Mouse (Mus musculus) forebrain, embryonic 13.5 days (tissue): ENCODE data around the gene Rrp15. TPM values are rescaled to one million over a fixed set of nuclear protein-coding genes. Genes with fewer than 3 reads are reported as not detected.

ENCODE experiments used
- ATAC-seq: fragments of 200-750 bp; cut with Nextera tagmentation; 2 replicates; pipeline ENCODE4 v1.8.0; 2017
- H3K27ac ChIP-seq: fragments of 300-500 bp; sonication (generic); 2 replicates; pipeline ENCODE4 v1.5.1; 2015; ENCODE audit warnings: inconsistent platforms, mild to moderate bottlenecking, moderate library complexity
- H3K27me3 ChIP-seq: fragments of 300-500 bp; sonication (generic); 2 replicates; pipeline ENCODE4 v1.6.1; 2015; ENCODE audit warnings: mild to moderate bottlenecking, inconsistent platforms
- H3K36me3 ChIP-seq: fragments of 300-500 bp; sonication (generic); 2 replicates; pipeline ENCODE4 v1.6.1; 2015; ENCODE audit warnings: mild to moderate bottlenecking, inconsistent platforms; ENCODE audit not compliant: poor library complexity, severe bottlenecking
- H3K4me1 ChIP-seq: fragments of 300-500 bp; sonication (generic); 2 replicates; pipeline ENCODE4 v1.6.1; 2015; ENCODE audit warnings: inconsistent platforms
- H3K4me2 ChIP-seq: fragments of 300-500 bp; sonication (generic); 2 replicates; pipeline ENCODE4 v1.6.1; 2015; ENCODE audit warnings: inconsistent platforms, mild to moderate bottlenecking, moderate library complexity
- H3K4me3 ChIP-seq: fragments of 300-500 bp; sonication (generic); 2 replicates; pipeline ENCODE4 v1.5.1; 2015; ENCODE audit warnings: mild to moderate bottlenecking, inconsistent platforms
- H3K9ac ChIP-seq: fragments of 300-500 bp; sonication (generic); 2 replicates; pipeline ENCODE4 v1.6.1; 2015; ENCODE audit warnings: mild to moderate bottlenecking, inconsistent platforms
- H3K9me3 ChIP-seq: fragments of 300-500 bp; sonication (generic); replicated peaks from 2 replicates; pipeline ENCODE4 v1.6.1; 2016; ENCODE audit warnings: inconsistent platforms
- WGBS: fragments of 180-500 bp; shearing (Covaris S2); methylation state at CpG from one replicate; pipeline ENCODE4 v1.1.7; 2015; 5-methylcytosine and 5-hydroxymethylcytosine counted together
- polyA plus RNA-seq: library from polyadenylated mRNA; unstranded; fragments of >200 nt; fragmentation: Nextera tagmentation; extraction: Ambion mirVana; gene quantifications from 2 replicates; pipeline ENCODE4 v1.2.1, GENCODE M21; 2015

Gene Rrp15
- polyA plus RNA-seq, 1 experiment from 2014 or later: 44.1 TPM

DNA sequence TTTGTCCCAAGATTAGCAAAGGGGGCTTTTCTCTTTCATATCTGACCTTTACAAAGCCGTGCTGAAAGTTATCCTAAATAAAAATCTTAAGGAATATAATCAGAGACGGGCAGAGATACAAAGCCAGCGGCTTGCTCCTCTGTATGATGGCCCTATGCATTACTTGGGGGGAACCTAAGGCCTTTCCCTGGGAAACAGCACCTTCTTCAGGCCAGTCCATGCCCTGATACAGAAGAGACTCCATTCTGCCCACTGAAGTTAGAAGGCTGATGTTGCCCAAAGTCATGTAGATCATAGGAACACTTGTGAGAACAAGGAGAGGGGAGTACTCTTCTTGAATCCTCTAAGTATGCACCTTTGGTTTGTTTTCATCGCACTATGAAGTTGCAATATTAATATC is 56.8 kb downstream of the Rrp15 start:
- WGBS: 88% methylated on average over 4 of the region's 4 CpGs
- Histone ChIP-seq H3K9me3 (no peaks in the 10 kb centered on the region), H3K9ac (no peak overlapping the region), H3K36me3 (no peaks in the 10 kb centered on the region), H3K27ac (no peak overlapping the region), H3K27me3 (no peaks in the 10 kb centered on the region), H3K4me3 (no peak overlapping the region), H3K4me2 (no peak overlapping the region), H3K4me1 (no peaks in the 10 kb centered on the region)
- no peak for ATAC-seq

DNA sequence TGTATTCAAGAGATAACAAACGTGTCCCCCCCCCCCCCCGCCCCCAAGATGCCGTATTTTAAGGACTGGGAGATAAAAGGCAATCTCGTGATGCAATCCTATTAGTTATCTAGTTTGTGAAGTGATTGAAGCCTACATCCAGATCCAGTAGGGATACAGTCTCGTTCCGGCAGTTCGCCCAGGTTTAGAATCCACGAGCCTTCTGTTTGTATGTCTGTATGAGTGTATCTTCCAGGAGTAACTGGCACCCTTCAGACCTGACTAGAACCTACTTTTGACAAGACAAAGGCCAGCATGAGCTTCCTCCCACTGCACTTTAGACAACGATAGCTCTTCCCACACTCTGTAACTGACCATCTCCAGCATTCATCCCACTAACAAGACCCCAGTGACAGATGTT is 57.5 kb downstream of the Rrp15 start:
- Histone ChIP-seq H3K9me3 (no peaks in the 10 kb centered on the region), H3K9ac (no peak overlapping the region), H3K4me2 (no peak overlapping the region), H3K4me1 (no peaks in the 10 kb centered on the region), H3K36me3 (no peaks in the 10 kb centered on the region), H3K27me3 (no peaks in the 10 kb centered on the region), H3K4me3 (no peak overlapping the region), H3K27ac (no peak overlapping the region)
- ATAC-seq: no peak
- WGBS: 81% methylated on average over 9 of the region's 9 CpGs

DNA sequence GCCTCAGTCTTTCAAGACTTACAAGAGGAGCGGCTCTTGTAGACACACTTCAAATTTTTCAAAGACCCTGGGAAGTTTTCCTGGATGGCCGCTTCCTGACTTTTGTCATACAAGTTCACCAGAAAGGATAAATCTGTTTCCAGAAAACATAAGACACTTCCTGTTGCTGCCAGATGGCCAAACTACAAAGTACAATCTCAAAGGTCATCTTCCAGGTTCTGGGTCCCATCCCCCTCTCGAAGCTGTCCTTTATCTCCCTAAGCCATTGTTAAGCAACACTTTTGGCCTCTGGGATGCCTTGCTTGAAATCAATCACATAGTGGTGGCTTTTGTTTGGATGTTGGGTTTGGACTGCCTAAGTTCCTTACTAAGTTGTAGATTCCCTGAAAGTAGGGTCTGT is 65.1 kb downstream of the Rrp15 start:
- Histone ChIP-seq H3K36me3 (no peaks in the 10 kb centered on the region), H3K4me3 (no peak overlapping the region), H3K4me1 (no peaks in the 10 kb centered on the region), H3K27ac (no peak overlapping the region), H3K9me3 (no peaks in the 10 kb centered on the region), H3K27me3 (no peaks in the 10 kb centered on the region), H3K4me2 (no peak overlapping the region), H3K9ac (no peak overlapping the region)
- WGBS: 92% methylated on average over 3 of the region's 3 CpGs
- ATAC-seq: no peak

DNA sequence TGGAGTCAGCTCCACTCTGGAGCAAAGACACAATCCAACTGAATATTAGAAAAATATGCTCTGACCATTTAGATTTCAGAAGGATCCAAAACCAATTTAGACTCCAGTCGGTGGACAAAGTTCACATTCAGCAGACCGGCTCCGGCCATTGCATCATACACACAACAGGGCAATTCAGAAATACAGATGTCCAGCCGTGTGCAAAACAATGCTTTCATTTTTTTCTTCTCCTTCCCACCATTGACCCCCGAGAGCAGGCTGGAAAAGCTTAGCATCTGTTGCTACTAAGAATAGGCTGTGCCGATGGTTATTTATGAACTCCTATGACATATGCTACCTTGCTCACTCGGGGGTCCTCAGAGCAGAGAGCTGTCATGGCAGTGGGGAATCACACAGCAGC is 66.6 kb downstream of the Rrp15 start:
- no peaks in the 10 kb centered on the region for H3K36me3 ChIP-seq
- WGBS: 40% methylated on average over 7 of the region's 7 CpGs
- H3K4me3 ChIP-seq: no peak overlapping the region
- ATAC-seq: no peak
- no peaks in the 10 kb centered on the region for H3K4me1 ChIP-seq
- H3K4me2 ChIP-seq: no peak overlapping the region
- H3K27ac ChIP-seq: no peak overlapping the region
- H3K9ac ChIP-seq: no peak overlapping the region
- H3K27me3 ChIP-seq: no peaks in the 10 kb centered on the region
- no peaks in the 10 kb centered on the region for H3K9me3 ChIP-seq

DNA sequence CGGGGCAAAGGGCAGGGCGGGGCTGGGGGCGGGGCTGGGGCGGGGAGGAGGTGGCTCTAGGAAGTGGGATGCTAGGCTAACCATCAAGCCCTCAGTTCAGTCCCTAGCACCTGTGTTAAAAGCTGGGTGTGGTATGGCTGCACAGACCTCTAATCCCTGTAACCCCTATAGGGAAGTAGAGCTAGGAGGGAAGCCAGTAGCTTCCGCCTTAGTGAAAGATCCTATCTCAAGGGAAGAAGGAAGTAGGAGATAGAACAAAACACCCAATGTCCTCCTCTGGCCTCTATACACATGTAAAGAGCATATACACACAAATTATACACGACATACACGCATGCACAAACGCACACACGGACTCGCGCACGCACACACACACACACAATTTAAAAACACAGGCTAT is 71.5 kb downstream of the Rrp15 start:
- 97% methylated on average over 9 of the region's 12 CpGs for WGBS
- Histone ChIP-seq H3K9me3 (no peaks in the 10 kb centered on the region), H3K4me3 (no peak overlapping the region), H3K4me2 (no peak overlapping the region), H3K27me3 (no peaks in the 10 kb centered on the region), H3K4me1 (no peaks in the 10 kb centered on the region), H3K36me3 (no peaks in the 10 kb centered on the region), H3K27ac (no peak overlapping the region), H3K9ac (no peak overlapping the region)
- ATAC-seq: no peak

DNA sequence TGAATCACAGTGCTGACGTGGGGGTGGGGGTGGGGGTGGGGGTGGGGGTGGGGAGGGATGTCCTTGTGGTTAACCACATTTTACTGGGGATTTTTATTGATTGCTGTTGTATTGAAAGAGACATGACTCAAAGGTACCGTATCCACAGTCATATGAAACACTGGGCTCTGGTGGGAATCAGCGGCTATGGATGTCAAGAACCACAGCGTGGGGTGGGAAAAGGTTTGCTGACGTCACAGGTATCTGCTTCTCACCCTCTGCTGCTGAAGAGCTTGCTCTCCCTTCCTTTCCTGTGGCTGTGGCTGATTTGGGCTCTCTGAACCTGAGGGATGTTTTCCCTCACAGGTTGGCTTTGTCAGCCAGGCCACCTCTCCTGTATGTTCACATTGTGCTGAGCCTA is 73.0 kb downstream of the Rrp15 start:
- Histone ChIP-seq H3K36me3 (no peaks in the 10 kb centered on the region), H3K9me3 (no peaks in the 10 kb centered on the region), H3K4me3 (no peak overlapping the region), H3K4me1 (no peaks in the 10 kb centered on the region), H3K9ac (no peak overlapping the region), H3K27me3 (no peaks in the 10 kb centered on the region), H3K4me2 (no peak overlapping the region), H3K27ac (no peak overlapping the region)
- WGBS: 75% methylated on average over 5 of the region's 5 CpGs
- no peak for ATAC-seq

DNA sequence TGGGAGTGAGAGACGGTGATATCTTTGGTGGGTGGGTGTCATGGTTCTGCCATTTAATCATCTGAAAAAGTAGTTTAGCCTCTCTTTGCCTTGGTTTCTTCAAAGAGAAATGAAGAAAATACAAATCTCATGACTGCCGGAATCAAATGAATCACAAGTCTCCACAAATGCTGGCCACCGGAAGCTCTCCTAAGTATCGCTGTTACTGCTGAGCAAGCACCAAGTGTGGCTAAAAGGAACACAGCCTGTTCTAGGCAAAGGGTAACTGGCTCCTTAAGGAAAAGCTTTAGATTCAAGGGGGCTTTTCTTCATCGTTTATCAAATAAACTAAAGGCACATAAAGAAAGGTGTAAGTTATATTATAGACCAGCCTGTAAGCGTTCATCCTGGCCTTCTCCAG is 73.9 kb downstream of the Rrp15 start:
- no peak for ATAC-seq

DNA sequence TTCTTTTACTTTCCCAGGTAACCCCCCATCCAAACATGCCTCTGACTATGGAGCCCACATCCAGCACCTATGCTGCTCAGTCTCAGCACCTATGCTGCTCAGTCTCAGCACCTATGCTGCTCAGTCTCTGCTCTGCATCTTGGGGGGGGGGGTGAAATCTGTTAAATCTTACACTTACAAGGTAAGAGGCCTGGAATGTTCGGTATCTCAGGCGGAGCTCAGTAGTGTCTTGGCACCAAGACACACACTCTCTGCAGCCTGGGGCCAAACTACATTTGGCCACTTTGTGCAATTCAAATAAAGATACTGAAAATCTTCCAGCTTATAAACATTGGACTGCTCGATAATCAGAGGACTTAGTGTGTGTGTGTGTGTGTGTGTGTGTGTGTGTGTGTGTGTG is 74.5 kb downstream of the Rrp15 start:
- Histone ChIP-seq H3K4me1 (no peaks in the 10 kb centered on the region), H3K9ac (no peak overlapping the region), H3K4me3 (no peak overlapping the region), H3K9me3 (no peaks in the 10 kb centered on the region), H3K27ac (no peak overlapping the region), H3K4me2 (no peak overlapping the region), H3K36me3 (no peaks in the 10 kb centered on the region), H3K27me3 (no peaks in the 10 kb centered on the region)
- 83% methylated on average over 3 of the region's 3 CpGs for WGBS
- ATAC-seq: no peak

More for the DNA sequence above, 73.9 kb downstream of the Rrp15 start:
- Histone ChIP-seq H3K9ac (no peak overlapping the region), H3K4me3 (no peak overlapping the region), H3K27ac (no peak overlapping the region), H3K4me2 (no peak overlapping the region), H3K4me1 (no peaks in the 10 kb centered on the region), H3K27me3 (no peaks in the 10 kb centered on the region), H3K36me3 (no peaks in the 10 kb centered on the region), H3K9me3 (no peaks in the 10 kb centered on the region)
- 88% methylated on average over 6 of the region's 6 CpGs for WGBS

DNA sequence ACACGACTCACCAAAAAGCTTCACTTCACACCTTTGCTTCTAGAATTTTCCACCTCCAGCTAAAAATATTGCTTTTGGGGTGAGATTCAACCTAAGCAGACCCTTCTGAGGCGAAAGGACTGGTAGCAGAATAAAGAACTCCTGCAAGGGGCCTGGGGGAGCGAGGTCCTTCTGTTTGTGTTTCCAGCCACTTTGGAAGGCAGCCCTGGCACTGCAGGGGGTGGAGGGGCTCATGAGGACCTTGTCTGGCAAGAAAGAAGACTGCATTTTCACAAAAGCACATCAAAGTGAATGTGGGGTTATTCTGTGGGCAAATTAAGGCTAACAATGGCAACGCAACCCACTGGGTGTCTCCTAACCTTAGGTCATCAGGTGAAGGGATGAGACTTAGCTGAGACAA is 76.0 kb downstream of the Rrp15 start:
- no peaks in the 10 kb centered on the region for H3K36me3 ChIP-seq
- no peak for ATAC-seq
- H3K27ac ChIP-seq: no peak overlapping the region
- 65% methylated on average over 4 of the region's 4 CpGs for WGBS
- H3K4me1 ChIP-seq: no peaks in the 10 kb centered on the region
- H3K27me3 ChIP-seq: no peaks in the 10 kb centered on the region
- H3K4me3 ChIP-seq: no peak overlapping the region
- no peak overlapping the region for H3K4me2 ChIP-seq
- no peaks in the 10 kb centered on the region for H3K9me3 ChIP-seq
- no peak overlapping the region for H3K9ac ChIP-seq

Other genes with a start within 250 kb of the Rrp15 start
- gene Tgfb2, start 43.4 kb downstream of the Rrp15 start, polyA plus RNA-seq: 11.1 and 14.1 TPM in 2 replicates
- gene D1Pas1, start 218.1 kb upstream of the Rrp15 start, polyA plus RNA-seq: not detected in 2 replicates